Mouse (Mus musculus) kidney, postnatal 14 days (tissue): ENCODE measurements around the gene Lingo2.
"Not testable (repeated sequence)": the region's sequence is repeated elsewhere in the genome, so short reads cannot be mapped to it uniquely, and the experiment has no call there.

Experiments
- DNase-seq: peaks from one replicate; pipeline ENCODE4 v3.0.0; 2022; ENCODE audit warnings: mixed read lengths

Gene Lingo2

DNA sequence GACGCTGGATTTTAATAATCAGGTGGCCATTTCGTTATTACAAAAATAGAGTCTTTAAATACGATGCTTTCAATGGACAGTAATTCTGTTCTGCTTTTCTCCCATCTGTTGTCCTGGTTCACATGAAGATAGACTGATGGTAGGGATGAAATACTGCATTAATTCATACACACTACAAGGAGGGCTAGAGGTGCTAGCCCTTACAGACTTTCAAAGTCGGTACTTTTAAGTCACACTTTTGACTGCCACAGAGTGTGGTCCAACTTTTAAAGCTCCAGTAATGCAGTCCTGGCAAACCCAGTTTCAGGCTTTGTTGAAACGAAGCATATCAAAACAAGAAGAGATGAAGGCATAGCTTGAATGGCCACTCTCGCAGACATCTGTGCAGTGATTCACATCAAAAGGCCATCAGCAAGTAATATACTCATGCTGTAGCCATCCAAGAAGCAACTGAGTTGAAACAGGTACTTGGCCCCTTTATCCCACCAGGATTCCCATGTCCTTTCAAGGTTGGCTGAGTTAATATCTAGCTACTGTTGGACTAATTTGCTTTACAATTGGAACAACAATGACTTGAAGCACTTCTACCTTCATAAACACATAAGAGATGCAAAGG, 872.5 kb downstream of the Lingo2 start:
- no peak for DNase-seq

DNA sequence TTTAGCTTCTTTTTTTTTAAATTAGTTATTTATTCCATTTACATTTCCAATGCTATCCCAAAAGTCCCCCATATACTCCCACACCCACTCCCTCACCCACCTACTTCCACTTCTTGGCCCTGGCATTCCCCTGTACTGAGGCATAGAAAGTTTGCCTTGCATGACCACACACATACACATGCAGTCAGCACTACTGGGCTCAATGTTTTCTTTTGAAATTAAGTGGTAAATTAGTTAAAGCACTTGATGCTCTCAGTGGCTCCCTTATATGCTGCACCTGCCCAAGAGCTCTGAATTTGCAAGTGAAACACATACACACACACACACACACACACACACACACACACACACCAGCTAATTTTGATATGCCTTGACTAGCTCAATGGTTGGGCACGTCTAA, 886.8 kb downstream of the Lingo2 start:
- DNase-seq = not testable (repeated sequence)

DNA sequence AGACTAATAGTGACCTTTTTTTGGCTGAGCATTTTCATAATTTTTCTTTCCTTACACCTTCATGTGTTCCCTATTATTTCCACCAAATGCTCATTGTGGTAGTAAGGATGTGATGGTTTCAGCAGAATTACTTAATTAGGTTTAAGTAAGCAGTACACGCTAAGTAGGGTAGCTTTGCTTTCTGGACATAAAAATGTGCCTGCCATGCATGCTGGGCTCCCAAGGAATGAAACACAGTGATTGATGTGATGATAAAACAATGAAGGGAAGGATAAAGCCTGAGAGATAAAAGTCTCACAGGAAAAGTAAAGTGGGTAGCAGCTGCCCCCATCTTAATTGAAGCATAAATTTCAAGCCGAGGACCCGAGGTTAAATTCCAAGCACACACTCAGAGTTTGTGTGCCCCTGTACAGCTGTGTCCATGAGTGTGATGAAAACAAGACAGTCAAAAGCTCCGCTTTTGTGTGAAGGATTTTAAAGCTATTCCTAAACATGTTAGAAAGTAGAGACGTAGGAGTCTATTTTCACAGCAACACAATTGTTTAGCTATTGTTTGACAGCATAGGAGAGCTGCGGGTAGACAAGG, 898.7 kb downstream of the Lingo2 start:
- DNase-seq = no peak

DNA sequence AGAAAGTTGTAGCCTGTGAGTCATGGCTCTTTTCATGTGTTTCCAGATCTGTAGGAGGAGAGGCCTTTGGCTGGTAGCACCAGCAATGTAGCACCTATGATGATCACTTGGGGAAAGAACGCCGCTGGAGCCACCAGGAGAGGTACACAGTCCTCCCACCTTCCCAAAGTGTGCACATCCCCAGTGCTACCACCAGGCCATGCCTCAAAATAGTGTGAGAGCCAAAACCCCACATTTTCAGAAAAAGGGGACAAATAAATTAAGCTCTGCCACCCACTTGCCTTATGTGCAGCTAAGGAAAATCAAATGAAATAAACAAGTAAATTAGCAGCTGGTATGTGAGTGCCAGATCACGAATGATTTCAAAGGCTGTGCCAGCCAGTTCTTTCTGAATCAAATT, 911.2 kb downstream of the Lingo2 start:
- DNase-seq = peak; percentile 0

DNA sequence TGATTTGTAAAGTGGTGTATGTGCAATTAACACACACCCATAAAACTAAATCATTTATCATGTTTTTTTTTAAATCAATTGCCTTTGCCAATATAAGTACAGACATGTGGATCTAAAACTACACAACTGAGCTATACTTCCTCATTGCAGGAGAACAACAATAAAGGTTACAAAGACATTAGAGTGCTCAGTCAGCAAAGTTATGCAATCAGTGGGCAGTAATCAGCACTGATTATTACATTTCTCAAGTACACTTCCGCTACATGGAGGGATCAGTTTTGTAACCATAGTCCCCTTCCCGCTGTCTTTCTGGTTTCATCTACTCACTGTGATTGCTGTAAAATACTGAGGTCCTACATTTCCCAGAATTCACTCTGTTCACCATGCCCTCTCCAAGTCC, 912.8 kb downstream of the Lingo2 start:
- no peak for DNase-seq

DNA sequence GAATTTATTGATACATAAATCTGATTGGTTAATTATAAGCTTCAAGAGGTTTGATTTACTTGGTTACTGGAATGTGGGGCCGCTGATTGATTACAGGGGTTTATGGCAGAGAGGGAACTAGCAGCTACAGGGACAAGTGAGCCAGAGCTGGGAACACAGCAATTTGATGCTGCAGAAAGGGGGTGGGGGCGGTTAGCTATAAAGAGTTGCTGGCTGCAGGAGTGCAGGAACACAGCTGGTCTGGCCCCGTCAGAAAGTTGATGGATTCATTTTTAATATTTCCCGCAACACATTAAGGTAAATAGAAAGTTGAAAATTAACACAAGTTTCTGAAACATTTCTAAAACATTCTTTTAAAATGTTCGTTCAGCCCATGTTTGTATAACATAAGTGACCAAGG, 919.5 kb downstream of the Lingo2 start:
- DNase-seq = no peak

DNA sequence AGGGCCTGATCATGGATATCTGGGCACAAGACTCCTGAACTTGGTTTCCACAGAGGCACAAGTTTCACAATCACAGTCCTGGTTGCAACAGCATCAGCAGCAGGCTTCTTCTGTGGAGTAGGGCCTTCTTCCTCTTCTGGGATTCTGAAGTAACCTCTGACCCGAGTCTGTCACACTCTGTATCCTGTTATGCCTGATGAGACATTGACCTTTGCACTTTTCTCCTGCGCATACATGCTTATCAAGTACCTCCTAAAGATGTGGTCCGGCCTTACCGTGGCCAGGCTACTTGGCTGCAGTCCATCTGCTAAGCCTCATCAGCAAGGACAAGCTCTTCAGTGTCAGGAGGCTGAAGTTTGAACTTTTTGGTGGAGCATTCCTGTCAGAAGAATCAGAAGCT, 937.4 kb downstream of the Lingo2 start:
- DNase-seq = no peak

DNA sequence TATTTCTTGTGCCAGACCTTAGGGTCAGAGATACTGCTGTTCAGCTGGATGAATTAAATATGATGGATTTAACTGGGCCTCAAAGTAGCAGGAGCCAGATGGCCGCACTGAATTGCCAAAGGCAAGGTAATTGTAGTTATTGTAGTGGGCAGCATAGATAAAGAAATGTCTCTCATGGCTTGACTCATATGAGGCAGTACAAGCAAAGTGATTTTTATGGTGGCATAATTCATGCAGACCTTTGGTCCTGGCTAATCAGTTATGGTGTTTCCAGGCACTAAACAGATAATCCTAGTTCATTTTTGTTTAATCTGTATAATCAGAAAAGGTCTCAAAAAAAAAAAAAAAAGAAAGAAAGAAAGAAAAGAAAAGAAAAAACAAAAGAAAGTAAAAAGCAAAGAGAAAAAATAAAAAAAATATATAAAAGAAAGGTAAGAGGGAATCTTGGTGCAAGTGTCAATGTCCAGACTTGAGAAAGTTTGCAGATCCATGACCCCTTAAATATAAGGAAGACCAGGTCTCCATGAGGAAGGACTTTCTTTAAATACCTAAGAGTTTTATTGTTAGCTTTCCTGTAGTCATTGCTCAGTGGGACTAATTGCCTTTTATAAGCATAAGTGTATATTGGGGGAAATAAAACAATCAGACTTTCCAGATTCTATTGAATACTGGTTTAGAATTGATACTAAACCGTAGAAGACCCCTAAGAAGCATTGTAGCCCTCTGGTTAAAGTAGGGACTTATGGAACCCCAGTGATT, 959.4 kb downstream of the Lingo2 start:
- no peak for DNase-seq

DNA sequence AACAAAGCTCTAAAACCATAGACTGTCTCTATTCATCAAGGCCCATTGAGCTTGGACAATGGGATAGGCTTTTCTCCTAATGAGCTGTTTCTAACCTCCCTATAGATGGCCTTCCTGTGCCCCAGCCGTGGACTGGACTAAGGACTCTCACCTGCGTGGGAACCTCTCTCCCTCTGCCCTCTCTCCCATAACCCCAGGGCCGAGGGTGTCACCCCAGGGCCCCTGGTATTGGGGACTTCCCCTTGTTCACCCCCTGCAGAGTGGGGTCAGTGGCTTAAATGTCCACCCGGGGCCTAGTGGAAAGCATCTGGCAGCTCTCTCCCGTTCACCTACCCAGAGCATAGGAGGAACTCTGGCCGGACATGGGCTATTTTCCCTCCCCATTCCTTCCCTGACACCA, 965.5 kb downstream of the Lingo2 start:
- no peak for DNase-seq

DNA sequence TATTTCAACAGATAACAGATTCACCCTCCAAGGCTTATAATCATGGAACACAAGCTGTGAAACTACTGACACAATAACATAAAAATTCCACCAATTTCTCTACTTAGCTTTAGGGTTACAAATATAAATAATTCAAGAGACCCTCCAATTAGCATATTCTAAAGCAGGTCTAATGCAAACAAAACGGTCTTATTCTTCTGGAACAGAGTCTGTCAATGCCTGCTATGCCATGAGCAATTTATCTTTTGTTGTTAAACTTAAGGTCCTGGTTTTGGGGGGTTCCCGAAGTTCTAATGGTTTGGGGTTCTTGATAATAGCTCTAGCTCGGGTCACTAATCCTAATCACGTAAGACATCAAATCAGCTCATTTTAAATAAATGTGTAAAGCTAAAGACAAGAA, 988.0 kb downstream of the Lingo2 start:
- no peak for DNase-seq

DNA sequence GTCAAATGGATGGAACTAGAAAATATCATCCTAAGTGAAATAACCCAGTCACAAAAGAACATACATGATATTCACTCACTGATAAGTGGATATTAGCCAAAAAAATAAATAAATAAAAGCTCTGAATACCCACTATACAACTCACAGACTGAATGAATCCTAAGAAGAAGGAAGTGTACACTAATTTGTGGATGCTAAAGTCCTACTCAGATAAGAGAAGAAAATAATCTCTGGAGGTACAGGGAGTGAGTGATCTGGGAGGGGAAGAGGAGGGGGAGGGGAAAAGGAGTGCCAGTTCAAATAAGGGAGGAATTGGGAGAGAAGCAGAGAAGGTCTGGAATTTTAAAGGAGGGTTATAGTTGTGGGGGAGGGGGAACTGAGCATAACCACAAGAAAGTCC, 999.7 kb downstream of the Lingo2 start:
- no peak for DNase-seq

DNA sequence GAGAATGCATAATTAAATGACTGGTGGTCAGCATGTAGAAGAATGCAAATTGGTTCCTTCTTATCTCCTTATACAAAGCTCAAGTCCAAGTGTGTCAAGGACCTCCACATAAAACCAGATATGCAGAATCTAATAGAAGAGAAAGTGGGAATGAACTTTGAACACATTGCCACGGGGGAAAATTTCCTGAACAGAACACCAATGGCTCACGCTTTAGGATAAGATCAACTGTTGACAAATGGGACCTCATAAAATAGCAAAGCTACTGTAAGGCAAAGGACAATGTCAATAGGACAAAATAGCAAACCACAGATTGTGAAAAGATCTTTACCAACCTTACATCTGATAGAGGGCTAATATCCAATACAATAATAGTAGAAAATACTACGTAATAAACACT, 1000.3 kb downstream of the Lingo2 start:
- DNase-seq = no peak

DNA sequence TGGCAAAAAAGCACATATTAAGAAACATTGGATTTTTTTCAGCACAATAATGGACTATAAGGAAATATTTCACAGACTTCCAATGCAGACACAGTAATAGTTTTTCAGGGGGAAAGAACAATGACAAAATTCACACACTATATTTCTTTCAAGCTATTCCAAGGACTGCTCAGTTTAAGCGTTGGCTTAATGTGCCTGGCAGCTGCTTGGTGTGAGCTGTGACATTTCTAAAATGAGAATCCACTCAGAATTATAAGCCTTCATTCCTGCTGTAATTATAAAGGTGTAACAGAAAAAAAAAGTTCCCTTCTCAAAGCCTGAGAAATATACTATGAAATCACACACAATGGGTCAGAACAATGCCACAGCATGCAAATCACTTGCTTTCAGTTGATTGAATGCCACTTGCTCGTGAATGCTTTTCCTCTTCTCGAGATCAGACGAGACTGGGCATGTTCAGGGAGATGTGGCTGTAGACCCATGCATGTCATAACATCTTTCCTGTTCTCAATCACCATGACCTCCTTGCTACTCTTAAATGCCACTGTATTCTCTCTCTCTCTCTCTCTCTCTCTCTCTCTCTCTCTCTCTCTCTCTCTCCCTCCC, 1017.4 kb downstream of the Lingo2 start:
- no peak for DNase-seq

DNA sequence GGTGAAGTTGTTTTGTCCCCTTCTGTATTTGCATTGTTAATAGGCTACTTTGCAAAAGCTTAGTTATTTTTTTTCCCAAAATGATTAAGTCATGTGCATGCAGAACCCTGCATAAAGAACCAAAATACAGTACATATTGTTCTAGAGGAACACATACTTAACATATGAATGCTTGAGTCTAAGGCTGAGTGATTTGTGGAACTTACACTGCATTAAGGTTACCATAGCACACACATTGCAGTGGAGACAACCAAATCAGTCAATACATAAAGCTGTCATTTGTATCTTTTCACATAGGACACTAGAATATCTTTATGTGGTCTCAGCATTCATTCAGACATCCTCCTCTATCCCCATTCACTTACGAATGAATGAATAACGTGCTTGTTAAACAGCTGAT, 1023.8 kb downstream of the Lingo2 start:
- no peak for DNase-seq

DNA sequence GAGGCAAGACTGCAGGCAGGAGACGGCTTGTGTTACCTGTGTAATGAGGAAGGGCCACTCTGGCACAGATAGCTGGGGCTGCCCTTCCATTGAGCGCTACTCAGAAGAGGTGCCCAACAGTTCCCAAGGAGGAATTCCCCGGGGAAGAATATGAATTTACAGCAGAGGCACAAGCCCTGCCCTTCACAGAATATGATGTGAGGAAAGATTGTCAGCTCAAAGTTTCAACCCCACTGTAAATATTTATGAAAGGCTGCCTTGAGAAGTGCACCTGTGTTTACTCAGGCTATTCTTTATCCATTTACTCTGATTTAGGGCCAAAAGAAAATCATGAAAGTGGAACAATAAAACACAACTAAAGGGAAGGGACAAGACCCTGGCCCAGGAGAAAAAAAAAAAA, 1034.1 kb downstream of the Lingo2 start:
- no peak for DNase-seq

DNA sequence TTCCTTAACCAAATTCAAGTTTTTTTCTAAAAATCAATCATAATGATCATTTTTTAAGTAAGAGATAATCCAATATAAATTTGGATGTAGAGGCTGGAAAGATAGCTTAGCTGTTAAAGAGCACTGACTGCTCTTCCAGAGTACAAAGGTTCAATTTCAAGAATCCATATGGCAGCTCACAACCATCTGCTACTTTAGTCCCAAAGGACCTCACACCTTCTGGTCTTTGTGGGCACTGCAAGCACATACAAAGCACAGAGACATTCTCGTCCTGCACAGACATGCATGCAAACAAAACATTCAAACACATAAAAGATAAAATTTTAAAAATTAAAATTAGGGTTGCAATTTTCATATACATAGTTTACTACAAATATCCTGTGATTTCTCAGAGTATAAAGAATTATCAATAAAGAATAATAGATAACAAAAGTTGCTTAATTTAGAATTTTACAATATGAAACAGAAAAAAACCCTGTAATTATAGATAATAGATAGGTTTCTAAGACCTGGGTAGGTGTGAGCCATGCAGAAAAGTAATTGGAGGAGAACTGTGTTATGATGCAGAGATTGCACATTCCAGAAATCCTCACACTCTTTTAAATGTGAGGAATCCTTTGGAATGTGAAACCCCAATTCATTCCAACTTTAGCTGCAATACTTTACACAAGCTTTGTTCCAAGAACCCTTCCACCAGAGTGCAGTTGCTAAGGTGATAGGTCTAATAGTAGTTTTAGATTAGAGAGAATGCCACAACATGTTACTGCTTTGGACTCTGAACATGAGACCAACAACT, 1053.6 kb downstream of the Lingo2 start:
- DNase-seq = no peak

DNA sequence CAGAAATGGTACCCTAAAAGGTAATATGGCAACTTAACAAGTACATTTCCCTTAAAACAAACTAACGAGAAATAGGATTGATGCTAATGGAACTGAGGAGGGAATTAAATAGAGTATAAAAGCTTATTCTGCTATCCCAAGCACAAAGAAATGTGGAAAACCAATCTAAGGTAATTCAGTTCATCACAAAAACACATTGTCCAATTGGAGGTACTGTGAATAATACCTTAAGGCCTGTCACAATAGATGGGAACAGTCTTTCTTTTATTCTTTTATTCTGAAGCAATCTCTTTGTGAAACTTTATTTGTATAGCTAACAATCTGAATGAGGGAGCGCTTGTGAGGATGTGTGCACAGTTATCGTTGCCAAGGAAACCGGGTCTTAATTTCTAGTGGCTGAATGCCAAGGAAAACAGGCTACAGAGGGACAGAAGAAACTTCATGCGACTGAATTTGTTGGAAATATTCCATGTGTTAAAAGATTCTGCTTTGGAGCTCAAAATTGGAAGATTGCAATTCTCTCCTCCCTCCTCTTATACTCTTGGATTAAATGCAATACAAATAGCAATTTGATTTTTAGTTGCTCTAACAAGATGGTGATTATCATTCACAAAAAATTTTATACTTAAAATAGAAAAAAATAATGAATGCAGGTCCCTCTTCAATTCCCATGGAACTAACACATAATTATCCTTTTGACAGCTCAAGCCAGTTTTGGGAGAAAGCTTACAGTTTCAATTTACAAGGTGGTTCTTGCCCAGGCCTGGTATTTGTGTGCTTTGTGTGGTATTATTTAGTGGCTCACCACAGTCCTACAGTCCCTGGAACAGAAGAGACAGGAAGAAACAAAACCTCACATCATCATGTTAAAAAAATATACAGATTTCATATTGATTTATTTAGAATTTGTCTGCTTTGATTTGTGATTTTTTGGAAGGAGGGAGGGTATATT, 1065.7 kb downstream of the Lingo2 start:
- no peak for DNase-seq

DNA sequence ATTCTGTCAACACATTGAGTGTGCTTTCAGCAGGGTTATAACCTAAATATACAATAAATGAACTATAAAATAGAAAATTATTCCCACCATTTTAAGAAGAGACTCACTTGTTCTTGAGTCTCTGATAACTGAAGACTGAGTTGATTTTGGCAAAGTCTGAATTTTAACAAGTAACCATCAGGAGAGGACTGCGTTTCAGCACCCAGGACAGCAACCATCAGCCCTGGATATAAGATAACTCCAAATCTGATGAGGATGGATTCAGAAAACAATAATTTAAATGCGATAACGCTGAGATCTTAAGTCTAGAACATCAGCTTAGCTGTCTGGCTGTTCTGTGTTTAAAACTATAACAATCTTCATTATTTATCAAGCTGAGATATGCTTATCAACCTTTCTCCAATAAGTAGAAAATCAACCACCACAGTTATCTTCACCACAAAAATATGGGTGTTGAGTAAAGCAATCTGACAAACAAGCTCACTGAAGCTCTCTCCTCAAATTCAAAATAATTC, 1066.5 kb downstream of the Lingo2 start:
- DNase-seq = peak; percentile 3

DNA sequence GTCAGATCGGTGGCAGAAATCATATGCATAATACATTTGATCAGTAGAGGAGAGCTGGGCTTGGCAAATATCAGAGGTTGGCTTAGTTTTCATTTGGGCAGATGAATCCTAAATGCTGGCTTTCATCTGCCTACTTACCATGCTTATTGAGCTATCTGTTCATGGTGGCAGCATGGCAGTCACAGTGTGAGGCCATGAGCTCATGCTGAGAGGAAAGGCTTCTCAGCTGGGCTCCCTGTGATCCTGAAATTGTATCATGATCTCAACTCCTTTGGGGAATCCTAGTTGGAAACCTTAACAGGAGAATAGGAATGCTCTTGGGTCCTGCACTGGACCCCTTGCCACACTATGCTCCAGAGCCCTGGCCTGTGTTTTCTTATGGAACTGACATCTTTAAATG, 1105.0 kb downstream of the Lingo2 start:
- DNase-seq = no peak

DNA sequence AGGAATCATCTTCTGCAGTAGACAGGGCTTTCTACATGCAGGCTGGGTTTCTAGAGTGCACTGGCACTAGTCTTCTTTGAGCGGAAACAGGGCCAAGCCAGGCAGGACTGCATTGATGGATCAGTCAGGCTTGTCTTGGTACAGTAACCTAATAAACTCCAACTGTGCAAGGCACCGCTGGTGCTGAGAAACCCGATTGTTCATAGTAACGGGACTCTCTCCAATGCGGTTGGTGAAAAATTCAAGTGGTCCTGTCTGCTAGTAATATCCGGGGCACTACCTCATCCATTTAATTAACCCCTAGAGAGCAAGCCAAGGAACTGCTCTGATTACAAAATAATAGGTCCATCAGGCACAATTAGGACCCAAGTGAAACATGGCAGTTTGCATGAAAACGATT, 1106.4 kb downstream of the Lingo2 start:
- no peak for DNase-seq

DNA sequence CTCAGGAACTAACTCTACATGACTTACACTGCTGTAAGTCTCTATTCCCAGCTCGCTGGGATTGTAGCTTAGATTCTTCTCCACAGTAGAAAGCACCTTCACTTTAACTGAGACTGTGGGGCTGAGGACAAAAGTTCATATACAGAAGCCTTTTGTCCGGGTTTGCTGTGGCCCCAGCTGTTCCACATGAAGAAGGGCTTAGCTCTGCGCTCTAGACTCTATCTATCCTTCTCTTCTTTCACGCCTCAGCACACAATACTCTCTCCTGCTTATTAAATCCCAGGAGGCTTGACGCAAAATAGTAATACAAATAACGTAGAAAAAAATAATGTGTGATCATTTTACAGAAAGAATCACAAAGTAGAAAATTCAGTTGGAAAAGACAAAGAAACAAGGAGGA, 1107.0 kb downstream of the Lingo2 start:
- no peak for DNase-seq
